Mouse (Mus musculus): Measurements from ENCODE around the gene Raver2. TPM values are rescaled to one million over a fixed set of nuclear protein-coding genes. Genes with fewer than 3 reads are reported as not detected.

The Raver2 gene
- polyA plus RNA-seq, 1 experiment from 2014 or later = 12.5 TPM

GRCm38 (mm10) chr4:101197421-101198170, 128.8 kb downstream of the Raver2 start:
- TF ChIP-seq CTCF (IDR thresholded peaks at IDR 0.05; ENCODE audit: low read depth) = no peak
- no peak for ATAC-seq (ENCODE audit: insufficient read depth)
- no peaks in the 10 kb centered on the region for H3K27me3 ChIP-seq (ENCODE audit: insufficient read depth, low read length)
- WGBS = 35% methylated on average over 9 of the region's 9 CpGs
- H3K4me2 ChIP-seq = no peak overlapping the region
- no peak overlapping the region for H3K27ac ChIP-seq (ENCODE audit: low read depth)
- DNase-seq = peak; percentile 67
- no peak overlapping the region for H3K4me3 ChIP-seq (ENCODE audit: low read depth, low read length)
- no peak overlapping the region for H3K9ac ChIP-seq
- no peaks in the 10 kb centered on the region for H3K36me3 ChIP-seq (ENCODE audit: insufficient read depth)
- no peaks in the 10 kb centered on the region for H3K9me3 ChIP-seq (ENCODE audit: low read depth, low read length)
- peaks cover 3% of the 10 kb centered on the region for H3K4me1 ChIP-seq (ENCODE audit: insufficient read depth)

- Histone ChIP-seq H3K27me3 (ENCODE audit: insufficient read depth, low read length) (no peaks in the 10 kb centered on the region), H3K9me3 (ENCODE audit: low read depth, low read length) (no peaks in the 10 kb centered on the region), H3K4me2 (no peak overlapping the region), H3K4me1 (ENCODE audit: insufficient read depth) (peaks cover 3% of the 10 kb centered on the region), H3K4me3 (ENCODE audit: low read depth, low read length) (no peak overlapping the region), H3K36me3 (ENCODE audit: insufficient read depth) (no peaks in the 10 kb centered on the region), H3K27ac (ENCODE audit: low read depth) (no peak overlapping the region), H3K9ac (no peak overlapping the region)
- 0 out of 2 replicates have a peak, but pooled peaks have one; percentile 7 for TF ChIP-seq CTCF (IDR thresholded peaks at IDR 0.05; ENCODE audit: low read depth)
- peak; percentile 27 for DNase-seq
- 36% methylated on average over 2 of the region's 2 CpGs for WGBS
- ATAC-seq (ENCODE audit: insufficient read depth) = no peak
These were observed 129.6 kb downstream of the Raver2 start for GRCm38 (mm10) chr4:101198333-101198732.

GRCm38 (mm10) chr4:101199433-101200081, 130.8 kb downstream of the Raver2 start:
- no peak overlapping the region for H3K9ac ChIP-seq
- no peak for TF ChIP-seq CTCF (IDR thresholded peaks at IDR 0.05; ENCODE audit: low read depth)
- peaks cover 3% of the 10 kb centered on the region for H3K4me1 ChIP-seq (ENCODE audit: insufficient read depth)
- ATAC-seq (ENCODE audit: insufficient read depth) (no peak), DNase-seq (no peak)
- WGBS = 86% methylated on average over 8 of the region's 8 CpGs
- no peaks in the 10 kb centered on the region for H3K27me3 ChIP-seq (ENCODE audit: insufficient read depth, low read length)
- H3K9me3 ChIP-seq (ENCODE audit: low read depth, low read length) = no peaks in the 10 kb centered on the region
- no peak overlapping the region for H3K27ac ChIP-seq (ENCODE audit: low read depth)
- H3K36me3 ChIP-seq (ENCODE audit: insufficient read depth) = no peaks in the 10 kb centered on the region
- H3K4me3 ChIP-seq (ENCODE audit: low read depth, low read length) = no peak overlapping the region
- H3K4me2 ChIP-seq = no peak overlapping the region

Other genes starting within 250 kb of the Raver2 start
- not detected in 2 replicates for gene Gm10577, start 48.3 kb upstream of the Raver2 start, polyA plus RNA-seq (2014; fragmentation: Nextera tagmentation; extraction: Ambion mirVana)
- gene Jak1, start 196.3 kb downstream of the Raver2 start, polyA plus RNA-seq (2014; fragmentation: Nextera tagmentation; extraction: Ambion mirVana) = 85.0 and 85.5 TPM in 2 replicates